Mouse (Mus musculus): ENCODE results near the gene Utrn. TPM values are rescaled to one million over a fixed set of nuclear protein-coding genes. Genes with fewer than 3 reads are reported as not detected.

Utrn gene
- polyA plus RNA-seq, 1 experiment: 104 TPM

DNA sequence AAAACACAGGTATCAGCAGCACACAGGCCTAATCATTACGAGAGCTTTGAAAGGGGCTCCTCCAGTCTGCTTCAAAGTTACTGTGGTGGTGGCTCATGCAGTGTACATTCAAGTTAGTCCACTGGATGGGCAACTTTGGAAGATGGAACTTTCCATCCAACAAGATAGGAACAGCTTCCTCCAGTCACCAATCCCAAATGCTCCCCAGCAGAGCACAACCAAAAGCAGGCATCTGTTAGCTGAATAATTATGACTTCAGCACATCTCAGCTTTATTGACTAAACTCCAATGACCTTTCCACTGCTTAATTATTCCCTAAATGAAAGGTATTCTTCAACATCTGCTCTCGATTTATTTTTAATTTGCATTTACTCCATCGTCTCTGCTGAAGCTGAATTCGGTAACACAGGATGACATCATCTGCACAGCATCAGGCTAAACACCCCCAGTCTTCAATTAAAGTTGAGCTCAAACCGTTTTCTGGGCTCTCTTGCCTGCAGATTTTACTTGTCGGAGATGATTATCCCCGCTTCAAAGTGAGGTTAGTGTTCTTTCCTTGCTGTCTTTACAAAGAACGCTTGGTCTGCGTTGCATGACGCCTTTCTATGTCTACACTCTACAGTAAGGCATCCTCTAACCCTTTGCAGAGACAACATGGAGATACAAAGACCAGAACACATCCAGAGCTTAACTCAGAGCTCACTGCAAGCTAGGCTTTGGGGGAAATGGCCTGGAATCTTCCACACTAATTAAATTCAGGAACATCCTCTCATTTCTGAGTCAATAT lies 20.6 kb downstream of the Utrn start:
- TF ChIP-seq POLR2A (IDR thresholded peaks at IDR 0.05; ENCODE audit: low read depth, low read length) (no peak), CTCF (IDR thresholded peaks at IDR 0.05; ENCODE audit: borderline replicate concordance, insufficient read depth, low read length) (no peak)
- Histone ChIP-seq H3K4me3 (ENCODE audit: insufficient read depth, low read length) (no peak overlapping the region), H3K27ac (ENCODE audit: insufficient read depth, low read length) (no peak overlapping the region), H3K4me1 (ENCODE audit: control insufficient read depth, insufficient read depth, low read length) (peaks cover 6% of the 10 kb centered on the region; the same call in 1 of the 2 replicates)

DNA sequence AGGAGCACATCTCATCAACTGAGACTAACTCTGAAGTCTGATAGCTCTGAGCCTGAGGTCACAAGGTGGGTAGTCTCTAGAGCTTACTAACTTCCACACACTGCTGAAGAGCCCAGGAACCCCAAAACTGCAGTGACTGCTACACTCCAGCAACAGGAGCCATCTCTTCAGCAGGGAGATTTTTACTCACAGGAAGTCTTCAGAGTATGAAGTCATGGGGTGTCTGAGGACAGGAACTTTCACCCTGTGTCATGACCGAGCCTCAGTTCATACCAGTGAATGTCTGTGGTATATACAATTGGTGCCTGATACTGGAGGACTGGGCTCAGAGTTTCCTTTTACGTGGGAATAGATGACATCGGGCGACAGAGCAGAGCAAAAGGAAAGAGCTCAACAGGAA lies 26.6 kb downstream of the Utrn start:
- Histone ChIP-seq H3K4me1 (ENCODE audit: control insufficient read depth, insufficient read depth, low read length) (peaks cover 8% of the 10 kb centered on the region), H3K27ac (ENCODE audit: insufficient read depth, low read length) (no peak overlapping the region), H3K4me3 (ENCODE audit: insufficient read depth, low read length) (no peak overlapping the region)
- no peak for TF ChIP-seq POLR2A (IDR thresholded peaks at IDR 0.05; ENCODE audit: low read depth, low read length)
- TF ChIP-seq CTCF (IDR thresholded peaks at IDR 0.05; ENCODE audit: borderline replicate concordance, insufficient read depth, low read length): no peak

DNA sequence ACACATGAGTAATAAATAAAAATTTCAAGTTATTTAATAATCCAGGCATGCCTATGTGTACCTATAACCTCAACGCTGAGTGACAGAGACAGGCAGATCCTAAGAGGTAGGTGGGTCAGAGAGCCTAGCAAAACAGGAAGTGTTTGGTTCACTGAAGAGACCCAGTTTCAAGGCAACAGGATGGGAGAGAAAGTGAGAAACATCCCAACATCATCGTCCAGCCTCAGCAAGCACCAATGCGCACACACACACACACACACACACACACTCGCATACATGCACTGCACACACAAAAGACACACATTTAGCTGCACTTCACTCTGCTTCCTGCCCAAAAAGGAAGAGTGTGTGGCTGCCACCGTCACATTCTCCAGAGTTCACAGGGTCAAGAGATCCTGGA lies 27.7 kb downstream of the Utrn start:
- peaks cover 8% of the 10 kb centered on the region for H3K4me1 ChIP-seq (ENCODE audit: control insufficient read depth, insufficient read depth, low read length)
- no peak for TF ChIP-seq CTCF (IDR thresholded peaks at IDR 0.05; ENCODE audit: borderline replicate concordance, insufficient read depth, low read length)
- no peak for TF ChIP-seq POLR2A (IDR thresholded peaks at IDR 0.05; ENCODE audit: low read depth, low read length)
- H3K27ac ChIP-seq (ENCODE audit: insufficient read depth, low read length): no peak overlapping the region
- H3K4me3 ChIP-seq (ENCODE audit: insufficient read depth, low read length): no peak overlapping the region

GRCm38 (mm10) chr10:12837636-12838035 lies 31.5 kb downstream of the Utrn start:
- H3K27ac ChIP-seq (ENCODE audit: insufficient read depth, low read length): no peak overlapping the region
- TF ChIP-seq CTCF (IDR thresholded peaks at IDR 0.05; ENCODE audit: borderline replicate concordance, insufficient read depth, low read length): no peak
- no peak for TF ChIP-seq POLR2A (IDR thresholded peaks at IDR 0.05; ENCODE audit: low read depth, low read length)
- H3K4me3 ChIP-seq (ENCODE audit: insufficient read depth, low read length): no peak overlapping the region
- peaks cover 7% of the 10 kb centered on the region; the same call in 1 of the 2 replicates for H3K4me1 ChIP-seq (ENCODE audit: control insufficient read depth, insufficient read depth, low read length)

DNA sequence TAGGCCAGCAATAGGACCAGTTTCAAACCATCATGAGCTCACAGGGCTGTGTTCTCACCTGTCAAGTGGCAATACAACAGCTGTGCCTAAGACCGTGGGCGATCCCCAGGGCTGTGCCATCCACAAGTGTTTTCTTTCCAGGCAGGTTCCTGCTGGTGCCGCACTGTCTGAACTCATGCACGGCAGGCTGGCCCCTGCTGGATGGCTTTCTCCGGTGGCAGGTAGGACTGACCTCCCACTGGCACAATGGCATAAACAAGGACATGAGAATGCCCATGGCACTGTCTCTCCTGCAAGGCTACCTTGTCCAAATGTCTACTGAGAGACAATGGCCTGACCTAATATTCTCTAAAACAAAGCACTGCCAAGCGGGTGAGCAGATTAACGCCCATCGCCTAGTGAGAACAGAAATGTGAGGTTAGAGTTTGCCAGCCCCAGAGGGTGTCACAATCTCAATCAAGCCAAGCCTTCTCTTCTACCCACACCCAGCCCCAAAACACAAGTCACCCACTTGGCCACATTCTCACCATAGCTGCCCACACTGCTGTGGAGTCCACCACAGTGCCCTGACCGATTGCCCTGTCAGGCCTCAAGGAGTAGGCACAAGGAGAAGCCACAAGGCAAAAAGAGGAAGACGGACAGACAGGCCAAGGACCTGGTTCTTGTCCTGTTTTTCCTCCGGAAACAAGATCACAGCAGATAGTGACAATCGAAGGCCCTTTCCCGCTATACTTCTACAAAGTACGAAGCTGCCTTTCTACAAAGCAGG lies 32.9 kb downstream of the Utrn start:
- Histone ChIP-seq H3K27ac (ENCODE audit: insufficient read depth, low read length) (no peak overlapping the region), H3K4me1 (ENCODE audit: control insufficient read depth, insufficient read depth, low read length) (peaks cover 5% of the 10 kb centered on the region; the same call in 1 of the 2 replicates), H3K4me3 (ENCODE audit: insufficient read depth, low read length) (no peak overlapping the region)
- TF ChIP-seq CTCF (IDR thresholded peaks at IDR 0.05; ENCODE audit: borderline replicate concordance, insufficient read depth, low read length) (no peak), POLR2A (IDR thresholded peaks at IDR 0.05; ENCODE audit: low read depth, low read length) (no peak)

- no peak for TF ChIP-seq POLR2A (IDR thresholded peaks at IDR 0.05; ENCODE audit: low read depth, low read length)
- TF ChIP-seq CTCF (IDR thresholded peaks at IDR 0.05; ENCODE audit: borderline replicate concordance, insufficient read depth, low read length): no peak
- Histone ChIP-seq H3K4me3 (ENCODE audit: insufficient read depth, low read length) (no peak overlapping the region), H3K27ac (ENCODE audit: insufficient read depth, low read length) (no peak overlapping the region), H3K4me1 (ENCODE audit: control insufficient read depth, insufficient read depth, low read length) (peaks cover 5% of the 10 kb centered on the region; the same call in 1 of the 2 replicates)
Measured at GRCm38 (mm10) chr10:12834215-12834614, 35.0 kb downstream of the Utrn start.

GRCm38 (mm10) chr10:12832163-12832562 lies 37.0 kb downstream of the Utrn start:
- Histone ChIP-seq H3K4me3 (ENCODE audit: insufficient read depth, low read length) (no peak overlapping the region), H3K4me1 (ENCODE audit: control insufficient read depth, insufficient read depth, low read length) (no peaks in the 10 kb centered on the region; the same call in 1 of the 2 replicates), H3K27ac (ENCODE audit: insufficient read depth, low read length) (no peak overlapping the region)
- no peak for TF ChIP-seq POLR2A (IDR thresholded peaks at IDR 0.05; ENCODE audit: low read depth, low read length)
- no peak for TF ChIP-seq CTCF (IDR thresholded peaks at IDR 0.05; ENCODE audit: borderline replicate concordance, insufficient read depth, low read length)

- Histone ChIP-seq H3K4me3 (ENCODE audit: insufficient read depth, low read length) (no peak overlapping the region), H3K27ac (ENCODE audit: insufficient read depth, low read length) (no peak overlapping the region), H3K4me1 (ENCODE audit: control insufficient read depth, insufficient read depth, low read length) (peaks cover 9% of the 10 kb centered on the region)
- TF ChIP-seq POLR2A (IDR thresholded peaks at IDR 0.05; ENCODE audit: low read depth, low read length) (no peak), CTCF (IDR thresholded peaks at IDR 0.05; ENCODE audit: borderline replicate concordance, insufficient read depth, low read length) (no peak)
Measured at GRCm38 (mm10) chr10:12827778-12828177, 41.4 kb downstream of the Utrn start.

DNA sequence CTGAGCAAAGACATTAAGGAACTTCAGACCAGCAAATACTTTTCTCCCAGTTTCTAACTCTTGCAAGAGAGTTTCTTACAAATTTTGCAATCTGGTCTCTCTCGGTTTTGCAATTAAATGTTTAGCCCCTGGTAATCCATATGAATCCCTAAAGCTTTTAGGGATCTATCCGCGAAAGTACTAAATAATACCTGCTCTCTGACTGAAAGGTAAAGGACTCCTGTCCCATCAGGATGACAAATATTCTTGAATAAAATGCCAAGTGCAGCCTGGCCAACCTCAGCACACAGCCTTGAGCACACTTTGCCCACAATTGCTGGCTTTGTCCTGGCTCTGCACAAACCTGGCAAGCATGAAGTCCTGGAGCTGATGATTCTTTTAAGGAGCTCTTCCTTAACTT lies 41.9 kb downstream of the Utrn start:
- no peak overlapping the region for H3K27ac ChIP-seq (ENCODE audit: insufficient read depth, low read length)

More for the DNA sequence above, 41.9 kb downstream of the Utrn start:
- Histone ChIP-seq H3K4me1 (ENCODE audit: control insufficient read depth, insufficient read depth, low read length) (peaks cover 14% of the 10 kb centered on the region), H3K4me3 (ENCODE audit: insufficient read depth, low read length) (no peak overlapping the region)
- TF ChIP-seq CTCF (IDR thresholded peaks at IDR 0.05; ENCODE audit: borderline replicate concordance, insufficient read depth, low read length): no peak
- no peak for TF ChIP-seq POLR2A (IDR thresholded peaks at IDR 0.05; ENCODE audit: low read depth, low read length)
